Mouse (Mus musculus): ENCODE measurements around the gene Naa15.

Naa15 gene

GRCm38 (mm10) chr3:51415098-51416072, at the start of gene Naa15:
Gene Naa15 (plus strand): TSS chr3:51415148.
- CTCF ChIA-PET, result interaction anchor here in 2 of 4 experiments (0.7 to 1.2 kb wide), 2 partner anchors 17 to 90 kb away, joined by 3 read pairs; no protein-coding TSS in a partner anchor
- POLR2A ChIA-PET, result interaction anchor here (0.5 to 12.6 kb wide), 15 partner anchors 8 to 162 kb away, joined by 3 to 127 read pairs (median 5); partner anchors contain the start of genes Mgarp (in 2 of the 4) and Rab33b (in 2 of the 4)

GRCm38 (mm10) chr3:51365517-51365882, 49.4 kb upstream of the Naa15 start:
- POLR2A ChIA-PET, result interaction anchor here in 3 of 4 experiments (0.5 to 1.4 kb wide), 5 partner anchors 11 to 199 kb away, joined by 3 to 5 read pairs (median 3); no protein-coding TSS in a partner anchor

GRCm38 (mm10) chr3:51366926-51367325, 48.0 kb upstream of the Naa15 start:
- POLR2A ChIA-PET, result interaction anchor here in 1 of 4 experiments (1.2 kb wide), 1 partner anchor 138 kb away, joined by 3 read pairs; no protein-coding TSS in a partner anchor
- CTCF ChIA-PET, result interaction anchor here in 2 of 4 experiments (0.6 to 0.9 kb wide), 2 partner anchors 22 to 93 kb away, joined by 3 to 7 read pairs; no protein-coding TSS in a partner anchor

More at GRCm38 (mm10) chr3:51365517-51365882, 49.4 kb upstream of the Naa15 start:
- CTCF ChIA-PET, result interaction anchor here (0.6 to 4.3 kb wide), 9 partner anchors 9 to 157 kb away, joined by 3 to 18 read pairs (median 3); no protein-coding TSS in a partner anchor

- CTCF ChIA-PET, result interaction anchor here in 1 of 4 experiments (0.6 to 0.9 kb wide), 2 partner anchors 134 to 1346 kb away, joined by 3 to 4 read pairs; no protein-coding TSS in a partner anchor
- POLR2A ChIA-PET, result interaction anchor here in 2 of 4 experiments (0.6 kb wide), 2 partner anchors 21 to 969 kb away, joined by 3 to 5 read pairs; no protein-coding TSS in a partner anchor
Observed at GRCm38 (mm10) chr3:51368011-51368410, 46.9 kb upstream of the Naa15 start.

- ChIA-PET CTCF (interaction anchor here in 2 of 4 experiments (0.6 to 1.4 kb wide), 2 partner anchors 37 to 160 kb away, joined by 3 to 5 read pairs; partner anchors contain the start of gene Ndufc1 (in 1 of the 2)), POLR2A (interaction anchor here in 2 of 4 experiments (0.6 to 0.9 kb wide), 3 partner anchors 11 to 12 kb away, joined by 3 to 6 read pairs (median 3); no protein-coding TSS in a partner anchor)
Observed at GRCm38 (mm10) chr3:51371826-51372225, 43.1 kb upstream of the Naa15 start.

GRCm38 (mm10) chr3:51372883-51373282, 42.1 kb upstream of the Naa15 start:
- POLR2A ChIA-PET, result interaction anchor here in 3 of 4 experiments (0.7 to 1.5 kb wide), 4 partner anchors 12 to 139 kb away, joined by 3 to 9 read pairs (median 3); no protein-coding TSS in a partner anchor
- CTCF ChIA-PET, result no interaction called here

GRCm38 (mm10) chr3:51373544-51373943, 41.4 kb upstream of the Naa15 start:
- POLR2A ChIA-PET, result interaction anchor here in 3 of 4 experiments (0.6 to 1.5 kb wide), 7 partner anchors 13 to 139 kb away, joined by 3 to 4 read pairs (median 3); no protein-coding TSS in a partner anchor
- CTCF ChIA-PET, result interaction anchor here in 3 of 4 experiments (0.7 to 1.2 kb wide), 6 partner anchors 10 to 275 kb away, joined by 3 read pairs; no protein-coding TSS in a partner anchor

- ChIA-PET CTCF (no interaction called here), POLR2A (interaction anchor here in 2 of 4 experiments (0.7 to 1.9 kb wide), 4 partner anchors 10 to 102 kb away, joined by 3 to 8 read pairs (median 4); partner anchors contain the start of gene Ndufc1 (in 2 of the 2))
Observed at GRCm38 (mm10) chr3:51375307-51376265, 39.4 kb upstream of the Naa15 start.

GRCm38 (mm10) chr3:51377878-51378664, 36.9 kb upstream of the Naa15 start:
- ChIA-PET POLR2A (no interaction called here), CTCF (no interaction called here)

- ChIA-PET CTCF (no interaction called here), POLR2A (no interaction called here)
Observed at GRCm38 (mm10) chr3:51378665-51378946, 36.3 kb upstream of the Naa15 start.

- POLR2A ChIA-PET, result interaction anchor here in 2 of 4 experiments (0.6 to 1.8 kb wide), 6 partner anchors 18 to 43 kb away, joined by 3 to 4 read pairs (median 4); no protein-coding TSS in a partner anchor
- CTCF ChIA-PET, result interaction anchor here in 1 of 4 experiments (0.6 to 1.7 kb wide), 9 partner anchors 9 to 1662 kb away, joined by 3 to 6 read pairs (median 3); partner anchors contain the start of gene Mgarp
Observed at GRCm38 (mm10) chr3:51379786-51380659, 34.9 kb upstream of the Naa15 start.

GRCm38 (mm10) chr3:51380660-51381014, 34.3 kb upstream of the Naa15 start:
- CTCF ChIA-PET, result interaction anchor here in 1 of 4 experiments (0.6 to 1.7 kb wide), 7 partner anchors 9 to 1662 kb away, joined by 3 to 6 read pairs (median 3); no protein-coding TSS in a partner anchor
- POLR2A ChIA-PET, result interaction anchor here in 2 of 4 experiments (0.6 to 1.8 kb wide), 6 partner anchors 19 to 42 kb away, joined by 3 to 4 read pairs (median 4); no protein-coding TSS in a partner anchor

- CTCF ChIA-PET, result interaction anchor here in 2 of 4 experiments (0.7 to 1.7 kb wide), 3 partner anchors 9 to 94 kb away, joined by 3 to 4 read pairs (median 4); no protein-coding TSS in a partner anchor
- POLR2A ChIA-PET, result interaction anchor here in 3 of 4 experiments (0.8 to 1.8 kb wide), 9 partner anchors 9 to 33 kb away, joined by 3 to 7 read pairs (median 4); partner anchors contain the start of genes Mgarp (in 2 of the 3) and Ndufc1 (in 1 of the 3)
Observed at GRCm38 (mm10) chr3:51383409-51383808, 31.5 kb upstream of the Naa15 start.

- ChIA-PET POLR2A (interaction anchor here in 2 of 4 experiments (0.6 to 1.6 kb wide), 5 partner anchors 10 to 178 kb away, joined by 3 to 5 read pairs (median 4); partner anchors contain the start of gene Mgarp (in 1 of the 2)), CTCF (interaction anchor here in 2 of 4 experiments (0.6 to 0.9 kb wide), 2 partner anchors 152 to 280 kb away, joined by 3 to 4 read pairs; no protein-coding TSS in a partner anchor)
Observed at GRCm38 (mm10) chr3:51386441-51387133, 28.4 kb upstream of the Naa15 start.

- CTCF ChIA-PET, result interaction anchor here in 2 of 4 experiments (0.6 to 1.0 kb wide), 3 partner anchors 14 to 280 kb away, joined by 3 to 4 read pairs (median 3); no protein-coding TSS in a partner anchor
Observed at GRCm38 (mm10) chr3:51387134-51387451, 27.9 kb upstream of the Naa15 start.

More at GRCm38 (mm10) chr3:51387134-51387451, 27.9 kb upstream of the Naa15 start:
- POLR2A ChIA-PET, result interaction anchor here in 2 of 4 experiments (0.5 to 1.6 kb wide), 6 partner anchors 9 to 178 kb away, joined by 3 to 5 read pairs (median 4); partner anchors contain the start of gene Mgarp (in 1 of the 2)

Data from embryonic stem cell, embryonic (primary cell).